Mouse (Mus musculus): Measurements from ENCODE around the gene Olfr536.
"Not testable (repeated sequence)": the region's sequence is repeated elsewhere in the genome, so short reads cannot be mapped to it uniquely, and the experiment has no call there.

Olfr536 gene

GRCm38 (mm10) chr7:140507346-140508021, at the start of gene Olfr536:
TSS of gene Olfr536 (minus strand) at chr7:140507396.
- peak; percentile 15 for DNase-seq

- DNase-seq = no peak
Measured at GRCm38 (mm10) chr7:140539746-140540145, 32.5 kb upstream of the Olfr536 start.

- DNase-seq = no peak
Measured at GRCm38 (mm10) chr7:140494702-140495101, 12.5 kb downstream of the Olfr536 start.

DNA sequence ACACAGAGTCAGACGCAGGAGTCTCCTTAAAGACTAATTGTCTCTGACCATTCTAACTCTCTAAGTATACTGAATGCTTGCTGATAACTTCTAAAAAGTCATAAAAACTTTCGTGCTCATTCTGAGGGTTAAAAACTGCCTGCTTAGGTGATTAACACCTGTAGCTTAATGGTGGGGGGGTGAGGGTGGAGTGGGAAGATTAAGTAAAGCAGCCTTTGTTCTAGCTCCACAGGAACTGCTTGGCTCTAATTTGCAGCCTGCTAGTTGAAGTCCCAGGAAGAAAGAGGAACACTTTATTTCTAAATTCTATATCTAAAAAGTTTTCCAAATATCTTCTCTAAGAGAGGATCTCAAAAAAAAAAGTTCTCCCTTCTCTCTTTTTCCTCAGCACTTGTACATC, 13.0 kb downstream of the Olfr536 start:
- DNase-seq = no peak

GRCm38 (mm10) chr7:140488981-140489380, 18.2 kb downstream of the Olfr536 start:
- no peak for DNase-seq

- no peak for DNase-seq
Measured at GRCm38 (mm10) chr7:140483916-140484315, 23.3 kb downstream of the Olfr536 start, which contains the start of gene Olfr535. TSS of gene Olfr535 (plus strand) at chr7:140484216.

- DNase-seq = peak; percentile 76
Measured at GRCm38 (mm10) chr7:140478733-140479132, 28.5 kb downstream of the Olfr536 start.

- peak; percentile 58 for DNase-seq
Measured at GRCm38 (mm10) chr7:140477886-140478285, 29.3 kb downstream of the Olfr536 start.

DNA sequence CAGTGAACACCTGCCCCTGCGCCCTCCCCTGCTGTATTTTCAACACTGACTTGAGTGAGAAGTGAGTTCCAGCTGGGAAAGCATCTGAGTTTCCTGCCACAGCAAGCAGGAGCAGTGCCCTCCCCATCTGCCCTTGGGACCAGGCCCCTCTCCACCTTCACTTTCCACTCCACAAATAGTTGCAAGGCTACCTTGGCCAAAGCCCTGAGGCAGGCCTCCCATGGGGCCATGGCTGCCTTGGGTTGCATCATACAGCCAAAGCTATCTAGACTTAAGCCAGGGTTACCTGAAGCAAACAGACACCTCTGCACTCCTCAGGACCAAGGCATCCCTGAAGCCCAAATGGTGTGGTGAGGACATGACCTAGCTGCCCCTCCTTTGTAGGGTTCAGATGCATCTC, 44.1 kb downstream of the Olfr536 start, which contains the start of gene Olfr533:
Gene Olfr533, plus strand, starts transcription at position 301 of the 400 bp plus-strand sequence.
- DNase-seq = not testable (repeated sequence)
